Mouse (Mus musculus) c-Kit-negative CD71-positive TER-119-positive erythroid progenitor cells, embryonic 14.5 days (primary cell): ENCODE data around the gene Msh2.
A peak's percentile ranks its signal among the peaks of the same experiment; 100 is the strongest.
"Not testable (repeated sequence)": the region's sequence is repeated elsewhere in the genome, so short reads cannot be mapped to it uniquely, and the experiment has no call there.

Experiments
- DNase-seq: peaks from one replicate; pipeline ENCODE4 v3.0.0-alpha.2; 2013; ENCODE audit warnings: low read depth, low spot score

Msh2 gene

GRCm38 (mm10) chr17:87671890-87672660 lies at the start of gene Msh2:
Gene Msh2, plus strand, starts transcription at chr17:87672330.
- DNase-seq, result peak; percentile 94

- DNase-seq, result no peak
Observed at GRCm38 (mm10) chr17:87625510-87626086, 46.5 kb upstream of the Msh2 start.

DNA sequence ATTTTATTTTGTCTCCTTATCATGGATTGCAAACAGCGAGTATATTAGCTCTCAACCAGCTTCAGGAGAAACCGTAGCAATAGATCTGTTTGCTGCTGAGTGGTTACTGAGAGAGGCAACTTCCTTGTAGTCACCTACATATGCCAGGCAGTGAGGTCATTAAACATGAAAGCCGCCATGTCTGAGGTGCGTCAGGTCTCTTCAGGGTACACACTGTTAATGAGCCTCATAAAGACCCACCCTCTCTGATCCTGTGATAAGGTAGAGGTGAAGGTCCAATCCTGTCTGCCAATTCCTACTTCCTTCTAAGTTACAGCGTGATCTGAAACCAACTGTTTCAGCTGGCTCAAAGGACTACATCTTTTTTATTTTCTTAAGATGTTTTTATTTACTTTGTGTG lies 44.0 kb upstream of the Msh2 start:
- DNase-seq, result no peak

- DNase-seq, result no peak
Observed at GRCm38 (mm10) chr17:87628706-87629105, 43.4 kb upstream of the Msh2 start.

DNA sequence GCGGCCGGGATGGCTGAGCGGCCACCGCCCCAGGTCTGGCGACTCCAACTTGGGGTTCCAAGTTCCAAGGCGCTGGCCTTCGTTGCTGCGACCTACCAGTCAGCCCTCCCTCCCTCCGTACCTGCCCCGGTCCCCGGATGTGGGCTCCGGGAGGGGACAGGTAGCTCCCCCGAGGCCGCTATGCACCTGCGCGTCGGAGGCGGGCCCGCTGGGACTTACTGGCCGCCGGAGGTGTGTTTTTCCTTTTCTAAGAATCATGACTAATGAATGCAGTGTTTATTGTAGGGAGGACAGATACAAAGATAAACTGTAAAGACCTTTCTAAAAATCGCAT lies 35.1 kb upstream of the Msh2 start:
- DNase-seq, result no peak

DNA sequence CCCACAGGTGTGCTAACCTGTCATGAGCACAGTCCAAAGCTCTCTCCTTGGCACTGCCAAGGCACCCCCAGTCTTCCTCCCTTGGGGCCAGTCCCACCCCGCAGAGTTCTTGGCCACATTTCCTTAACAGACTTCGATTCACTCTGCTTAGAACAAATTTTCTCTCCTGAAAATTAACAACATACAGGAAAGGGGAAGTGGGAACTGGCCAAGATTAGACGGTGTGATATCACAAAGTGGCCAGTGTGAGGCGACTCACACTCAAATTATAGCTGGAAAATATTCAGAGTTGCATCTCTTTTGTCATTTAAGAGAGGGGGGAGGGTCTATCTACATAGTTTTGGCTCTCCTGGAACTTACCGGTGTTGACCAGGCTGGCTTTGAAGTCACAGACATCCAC lies 32.9 kb upstream of the Msh2 start:
- DNase-seq, result no peak

GRCm38 (mm10) chr17:87640272-87640671 lies 31.9 kb upstream of the Msh2 start:
- no peak for DNase-seq

GRCm38 (mm10) chr17:87641006-87641405 lies 31.1 kb upstream of the Msh2 start:
- no peak for DNase-seq

DNA sequence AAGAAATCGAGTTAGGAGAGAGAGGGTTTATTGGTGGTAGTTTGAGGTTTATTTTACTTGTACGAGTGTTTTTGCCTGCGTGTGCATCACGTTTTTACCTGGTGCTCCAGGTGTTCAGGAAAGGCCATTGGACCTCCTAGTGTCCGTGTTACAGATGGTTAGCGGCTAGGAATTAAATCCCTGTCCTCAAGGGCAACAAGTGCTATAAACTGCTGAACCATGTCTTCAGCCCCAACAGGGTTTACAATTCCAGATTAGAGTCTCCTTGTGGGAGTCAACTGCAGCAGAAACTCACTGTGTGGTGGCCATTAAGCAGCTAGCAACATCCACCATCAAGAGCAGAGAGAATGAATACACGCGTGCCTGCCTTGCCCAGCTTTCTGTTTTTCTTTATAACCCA lies 29.4 kb upstream of the Msh2 start:
- DNase-seq, result no peak

- not testable (repeated sequence) for DNase-seq
Observed at GRCm38 (mm10) chr17:87655616-87656015, 16.5 kb upstream of the Msh2 start.

DNA sequence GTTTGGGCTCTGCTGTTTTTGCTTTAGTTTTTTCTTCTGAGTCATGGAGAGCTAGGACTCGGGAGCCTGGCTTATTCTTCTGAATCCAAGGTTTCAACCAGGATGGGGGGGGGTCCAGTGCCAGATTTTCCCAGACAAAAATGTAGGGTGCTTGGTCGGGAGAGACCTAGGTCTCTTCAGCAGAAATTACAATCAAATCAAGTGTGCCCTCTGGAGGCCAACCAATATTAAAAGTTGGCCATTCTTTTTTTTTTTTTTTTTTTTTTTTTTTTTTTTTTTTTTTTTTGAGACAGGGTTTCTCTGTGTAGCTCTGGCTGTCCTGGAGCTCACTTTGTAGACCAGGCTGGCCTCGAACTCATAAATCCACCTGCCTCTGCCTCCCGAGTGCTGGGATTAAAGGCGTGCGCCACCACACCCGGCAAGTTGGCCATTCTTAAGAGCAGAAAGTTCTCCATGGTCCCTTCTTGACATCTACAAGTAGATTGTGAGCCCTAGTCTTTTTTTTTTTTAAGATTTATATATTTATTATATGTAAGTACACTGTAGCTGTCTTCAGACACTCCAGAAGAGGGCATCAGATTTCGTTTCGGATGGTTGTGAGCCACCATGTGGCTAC lies 10.1 kb upstream of the Msh2 start:
- not testable (repeated sequence) for DNase-seq

- DNase-seq, result no peak
Observed at GRCm38 (mm10) chr17:87664238-87664637, 7.9 kb upstream of the Msh2 start.

GRCm38 (mm10) chr17:87665066-87665822 lies 6.9 kb upstream of the Msh2 start:
- no peak for DNase-seq

GRCm38 (mm10) chr17:87672677-87673286 lies 652 bp downstream of the Msh2 start:
- DNase-seq, result no peak

DNA sequence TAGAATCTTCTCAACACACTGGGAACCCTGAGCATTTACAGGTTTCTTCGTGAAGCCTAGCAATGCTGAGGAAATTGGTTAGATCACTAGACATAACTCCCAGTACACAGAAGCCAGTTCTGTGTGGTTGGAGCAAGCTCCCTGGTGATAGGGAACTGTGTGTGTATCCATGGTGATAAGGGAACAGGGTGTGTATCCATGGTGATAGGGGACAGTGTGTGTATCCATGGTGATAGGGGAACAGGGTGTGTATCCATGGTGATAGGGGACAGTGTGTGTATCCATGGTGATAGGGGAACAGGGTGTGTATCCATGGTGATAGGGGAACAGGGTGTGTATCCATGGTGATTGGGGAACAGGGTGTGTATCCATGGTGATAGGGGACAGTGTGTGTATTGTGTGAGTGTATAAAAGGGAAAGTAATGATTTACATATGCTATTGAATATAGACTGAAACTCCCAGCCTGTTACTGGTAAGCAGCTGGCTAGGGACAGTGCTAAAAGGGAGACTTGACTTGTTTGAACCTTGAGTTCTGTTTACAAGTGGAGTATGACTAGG lies 4.9 kb downstream of the Msh2 start:
- not testable (repeated sequence) for DNase-seq

DNA sequence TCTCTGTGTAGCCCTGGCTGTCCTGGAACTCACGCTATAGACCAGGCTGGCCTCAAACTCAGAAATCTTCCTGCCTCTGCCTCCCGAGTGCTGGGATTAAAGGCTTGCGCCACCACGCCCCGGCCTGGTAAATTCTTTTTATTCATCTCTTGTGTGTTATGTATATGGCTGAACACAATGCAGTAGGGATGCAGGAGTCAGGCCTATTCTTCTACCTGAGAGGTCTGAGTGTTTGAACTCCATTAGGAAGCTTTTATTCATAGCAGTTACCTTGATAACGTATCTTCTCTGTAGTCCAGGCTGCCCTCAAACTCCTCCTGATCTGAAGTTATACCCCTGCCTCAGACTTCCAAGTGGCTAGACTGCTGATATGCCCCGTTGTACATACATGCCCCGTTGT lies 5.5 kb downstream of the Msh2 start:
- no peak for DNase-seq

GRCm38 (mm10) chr17:87689217-87689616 lies 17.1 kb downstream of the Msh2 start:
- no peak for DNase-seq

- no peak for DNase-seq
Observed at GRCm38 (mm10) chr17:87691958-87692357, 19.8 kb downstream of the Msh2 start.

DNA sequence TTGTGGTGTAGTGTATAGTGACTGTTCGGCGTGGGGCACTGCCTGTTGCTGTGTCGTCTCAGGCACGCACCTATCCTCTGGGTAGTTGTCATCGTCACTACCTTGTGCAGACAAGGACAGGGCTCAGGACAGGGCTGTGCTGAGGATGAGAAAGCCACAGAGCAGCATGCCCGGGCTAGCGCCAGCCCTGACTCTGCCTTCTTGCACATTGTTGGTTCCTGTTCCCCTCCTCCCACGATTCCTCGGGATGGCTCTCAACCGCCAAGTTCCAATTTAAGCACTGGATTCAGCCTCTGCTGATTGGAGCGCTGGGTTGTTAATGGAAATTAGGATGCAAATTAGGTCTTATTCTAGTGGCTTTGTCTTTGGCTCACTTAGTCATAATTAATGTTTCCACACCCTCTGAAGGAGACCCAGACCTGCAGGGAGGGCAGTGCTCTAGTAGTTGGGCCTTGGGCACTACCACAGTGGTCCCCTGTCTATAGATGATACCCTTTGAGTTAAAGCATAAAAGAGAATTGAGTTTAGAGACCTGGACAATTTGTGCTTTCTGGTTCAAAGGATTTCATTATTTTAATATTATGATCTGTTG lies 23.8 kb downstream of the Msh2 start:
- no peak for DNase-seq

DNA sequence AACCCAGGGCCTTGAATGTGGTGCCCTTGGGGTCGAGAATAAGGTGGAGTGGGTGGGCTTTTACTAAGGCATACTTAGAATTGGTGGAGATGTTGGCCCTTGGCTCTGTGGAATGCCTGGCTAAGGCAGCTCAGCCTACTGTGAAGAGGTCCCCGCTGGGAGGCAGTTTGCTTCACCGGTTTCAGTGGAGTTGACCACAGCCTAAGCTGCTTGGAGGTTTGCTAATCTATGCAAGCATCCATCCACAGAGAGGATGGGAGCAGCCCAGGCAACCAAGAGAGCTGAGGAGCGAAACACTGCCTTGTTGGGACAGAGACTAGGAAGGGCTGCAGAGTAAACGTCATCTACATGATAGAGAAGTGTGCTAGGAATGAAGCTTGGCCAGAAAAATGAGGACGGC lies 24.7 kb downstream of the Msh2 start:
- no peak for DNase-seq
